Mouse (Mus musculus) limb, embryonic 13.5 days (tissue): Measurements from ENCODE around the gene Sohlh2. TPM values are rescaled to one million over a fixed set of nuclear protein-coding genes. Genes with fewer than 3 reads are reported as not detected.
A peak's percentile ranks its signal among the peaks of the same experiment; 100 is the strongest.

Source experiments
- ATAC-seq: fragments of 200-750 bp; cut with Nextera tagmentation; 2 replicates; pipeline ENCODE4 v1.8.0; 2017; ENCODE audit warnings: low read depth, moderate number of reproducible peaks, moderate TSS enrichment; ENCODE audit not compliant: low FRiP score
- H3K27ac ChIP-seq: fragments of 300-500 bp; sonication (generic); 2 replicates; pipeline ENCODE4 v1.5.1; 2015; ENCODE audit warnings: inconsistent platforms, mild to moderate bottlenecking, moderate library complexity
- H3K27me3 ChIP-seq: fragments of 300-500 bp; sonication (generic); 2 replicates; pipeline ENCODE4 v1.6.1; 2015; ENCODE audit warnings: mild to moderate bottlenecking, inconsistent platforms
- H3K36me3 ChIP-seq: fragments of 300-500 bp; sonication (generic); 2 replicates; pipeline ENCODE4 v1.6.1; 2015; ENCODE audit warnings: inconsistent platforms, mild to moderate bottlenecking, moderate library complexity
- H3K4me1 ChIP-seq: fragments of 300-500 bp; sonication (generic); 2 replicates; pipeline ENCODE4 v1.6.1; 2015; ENCODE audit warnings: inconsistent platforms
- H3K4me2 ChIP-seq: fragments of 300-500 bp; sonication (generic); replicated peaks from 2 replicates; pipeline ENCODE4 v1.6.1; 2015; ENCODE audit warnings: inconsistent platforms, mild to moderate bottlenecking, moderate library complexity
- H3K4me3 ChIP-seq: fragments of 300-500 bp; sonication (generic); 2 replicates; pipeline ENCODE4 v1.5.1; 2015; ENCODE audit warnings: moderate library complexity, mild to moderate bottlenecking, inconsistent platforms
- H3K9ac ChIP-seq: fragments of 300-500 bp; sonication (generic); 2 replicates; pipeline ENCODE4 v1.6.1; 2015; ENCODE audit warnings: mild to moderate bottlenecking, inconsistent platforms
- H3K9me3 ChIP-seq: fragments of 300-500 bp; sonication (generic); 2 replicates; pipeline ENCODE4 v1.6.1; 2016; ENCODE audit warnings: inconsistent platforms
- WGBS: fragments of 180-500 bp; shearing (Covaris S2); methylation state at CpG from one replicate; pipeline ENCODE4 v1.1.7; 2015; 5-methylcytosine and 5-hydroxymethylcytosine counted together
- polyA plus RNA-seq: library from polyadenylated mRNA; unstranded; fragments of >200 nt; fragmentation: Nextera tagmentation; extraction: Ambion mirVana; gene quantifications from 2 replicates; pipeline ENCODE4 v1.2.1, GENCODE M21; 2015

Sohlh2 gene
- polyA plus RNA-seq, 1 experiment from 2014 or later: not detected

GRCm38 (mm10) chr3:55212254-55212653 is 30.4 kb downstream of the Sohlh2 start:
- no peak for ATAC-seq
- no peak overlapping the region for H3K4me3 ChIP-seq

GRCm38 (mm10) chr3:55213785-55214184 is 32.0 kb downstream of the Sohlh2 start:
- ATAC-seq: no peak
- peak overlapping the region; percentile 59 for H3K27ac ChIP-seq
- WGBS: 44% methylated on average over 4 of the region's 4 CpGs
- no peak overlapping the region for H3K9ac ChIP-seq
- H3K27me3 ChIP-seq: no peaks in the 10 kb centered on the region
- H3K4me2 ChIP-seq: no peak overlapping the region
- no peaks in the 10 kb centered on the region for H3K9me3 ChIP-seq
- no peak overlapping the region for H3K4me3 ChIP-seq
- peaks cover 13% of the 10 kb centered on the region; the same call in 1 of the 2 replicates for H3K4me1 ChIP-seq
- no peaks in the 10 kb centered on the region for H3K36me3 ChIP-seq

More at GRCm38 (mm10) chr3:55212254-55212653, 30.4 kb downstream of the Sohlh2 start:
- H3K9me3 ChIP-seq: no peaks in the 10 kb centered on the region
- no peak overlapping the region for H3K9ac ChIP-seq
- no peaks in the 10 kb centered on the region for H3K27me3 ChIP-seq
- 40% methylated on average over 2 of the region's 2 CpGs for WGBS
- no peak overlapping the region for H3K4me2 ChIP-seq
- peaks cover 13% of the 10 kb centered on the region; the same call in 1 of the 2 replicates for H3K4me1 ChIP-seq
- no peak overlapping the region for H3K27ac ChIP-seq
- H3K36me3 ChIP-seq: no peaks in the 10 kb centered on the region

- no peak overlapping the region for H3K9ac ChIP-seq
- 75% methylated on average over 6 of the region's 6 CpGs for WGBS
- no peaks in the 10 kb centered on the region for H3K27me3 ChIP-seq
- no peaks in the 10 kb centered on the region for H3K9me3 ChIP-seq
- H3K4me3 ChIP-seq: no peak overlapping the region
- H3K4me2 ChIP-seq: no peak overlapping the region
- H3K36me3 ChIP-seq: no peaks in the 10 kb centered on the region
- peaks cover 13% of the 10 kb centered on the region; the same call in 1 of the 2 replicates for H3K4me1 ChIP-seq
- no peak for ATAC-seq
- H3K27ac ChIP-seq: peak overlapping the region; percentile 59
Observed at GRCm38 (mm10) chr3:55214413-55214812, 32.6 kb downstream of the Sohlh2 start.

- WGBS: 77% methylated on average over 2 of the region's 2 CpGs
- Histone ChIP-seq H3K9ac (no peak overlapping the region), H3K36me3 (no peaks in the 10 kb centered on the region), H3K4me1 (peaks cover 7% of the 10 kb centered on the region; the same call in 1 of the 2 replicates), H3K27ac (no peak overlapping the region), H3K27me3 (peaks cover 8% of the 10 kb centered on the region; the same call in 1 of the 2 replicates), H3K4me2 (no peak overlapping the region), H3K9me3 (0 out of 2 replicates have a peak, but pooled peaks cover 6% of the 10 kb centered on the region), H3K4me3 (no peak overlapping the region)
- no peak for ATAC-seq
Observed at GRCm38 (mm10) chr3:55222502-55222901, 40.7 kb downstream of the Sohlh2 start.

- Histone ChIP-seq H3K27me3 (peaks cover 8% of the 10 kb centered on the region; the same call in 1 of the 2 replicates), H3K27ac (no peak overlapping the region), H3K36me3 (no peaks in the 10 kb centered on the region), H3K9me3 (0 out of 2 replicates have a peak, but pooled peaks cover 6% of the 10 kb centered on the region), H3K9ac (no peak overlapping the region), H3K4me2 (no peak overlapping the region), H3K4me1 (peaks cover 7% of the 10 kb centered on the region; the same call in 1 of the 2 replicates), H3K4me3 (no peak overlapping the region)
- no peak for ATAC-seq
- WGBS: 65% methylated on average over 3 of the region's 3 CpGs
Observed at GRCm38 (mm10) chr3:55223862-55224261, 42.0 kb downstream of the Sohlh2 start.

- H3K27me3 ChIP-seq: peaks cover 8% of the 10 kb centered on the region; the same call in 1 of the 2 replicates
- no peaks in the 10 kb centered on the region for H3K36me3 ChIP-seq
- no peak overlapping the region for H3K4me3 ChIP-seq
- H3K27ac ChIP-seq: no peak overlapping the region
- H3K4me1 ChIP-seq: peaks cover 7% of the 10 kb centered on the region; the same call in 1 of the 2 replicates
- 0 out of 2 replicates have a peak, but pooled peaks cover 6% of the 10 kb centered on the region for H3K9me3 ChIP-seq
- H3K9ac ChIP-seq: no peak overlapping the region
- H3K4me2 ChIP-seq: peak overlapping the region; percentile 38
- peak; percentile 89 for ATAC-seq
- 24% methylated on average over 17 of the region's 18 CpGs for WGBS
Observed at GRCm38 (mm10) chr3:55226501-55227213, 44.8 kb downstream of the Sohlh2 start.

GRCm38 (mm10) chr3:55227214-55227581 is 45.4 kb downstream of the Sohlh2 start:
- ATAC-seq: 0 out of 2 replicates have a peak, but pooled peaks have one; percentile 29

GRCm38 (mm10) chr3:55241730-55242421 is 60.0 kb downstream of the Sohlh2 start, which contains the start of gene Dclk1:
TSS of gene Dclk1 (plus strand) at chr3:55242364.
- WGBS: 38% methylated on average over 10 of the region's 10 CpGs
- peak within 1 kb of the TSS; percentile 87 for H3K4me2 ChIP-seq
- peak within 1 kb of the TSS; percentile 88 for H3K9ac ChIP-seq
- ATAC-seq: no peak
- H3K27ac ChIP-seq: peak within 1 kb of the TSS; percentile 59; the same call in 1 of the 2 replicates
- H3K36me3 ChIP-seq: no peaks in the 10 kb centered on the region
- peaks cover 21% of the 10 kb centered on the region for H3K4me1 ChIP-seq
- peak within 1 kb of the TSS; percentile 75 for H3K4me3 ChIP-seq
- H3K9me3 ChIP-seq: no peaks in the 10 kb centered on the region
- no peaks in the 10 kb centered on the region for H3K27me3 ChIP-seq

More at GRCm38 (mm10) chr3:55227214-55227581, 45.4 kb downstream of the Sohlh2 start:
- H3K9me3 ChIP-seq: 0 out of 2 replicates have a peak, but pooled peaks cover 5% of the 10 kb centered on the region
- H3K27ac ChIP-seq: no peak overlapping the region
- no peaks in the 10 kb centered on the region for H3K36me3 ChIP-seq
- H3K4me1 ChIP-seq: peaks cover 7% of the 10 kb centered on the region; the same call in 1 of the 2 replicates
- H3K4me2 ChIP-seq: peak overlapping the region; percentile 38
- H3K9ac ChIP-seq: no peak overlapping the region
- H3K27me3 ChIP-seq: peaks cover 8% of the 10 kb centered on the region; the same call in 1 of the 2 replicates
- no peak overlapping the region for H3K4me3 ChIP-seq
- WGBS: 32% methylated on average over 4 of the region's 4 CpGs

- Histone ChIP-seq H3K9ac (peak overlapping the region; percentile 88), H3K27ac (peak overlapping the region; percentile 59; the same call in 1 of the 2 replicates), H3K36me3 (peaks cover 6% of the 10 kb centered on the region; the same call in 1 of the 2 replicates), H3K9me3 (no peaks in the 10 kb centered on the region), H3K4me3 (peak overlapping the region; percentile 75), H3K4me2 (peak overlapping the region; percentile 87), H3K27me3 (no peaks in the 10 kb centered on the region), H3K4me1 (peaks cover 18% of the 10 kb centered on the region)
- under 1% methylated on average over 43 of the region's 45 CpGs for WGBS
- peak; percentile 93 for ATAC-seq
Observed at GRCm38 (mm10) chr3:55242422-55243055, 60.7 kb downstream of the Sohlh2 start.

- Histone ChIP-seq H3K36me3 (peaks cover 11% of the 10 kb centered on the region; the same call in 1 of the 2 replicates), H3K9ac (peak overlapping the region; percentile 88), H3K4me2 (peak overlapping the region; percentile 87), H3K4me3 (peak overlapping the region; percentile 75), H3K9me3 (no peaks in the 10 kb centered on the region), H3K27ac (peak overlapping the region; percentile 59; the same call in 1 of the 2 replicates), H3K4me1 (peaks cover 18% of the 10 kb centered on the region), H3K27me3 (no peaks in the 10 kb centered on the region)
- ATAC-seq: peak; percentile 18; the same call in 1 of the 2 replicates
- 2% methylated on average over 8 of the region's 8 CpGs for WGBS
Observed at GRCm38 (mm10) chr3:55243056-55243471, 61.2 kb downstream of the Sohlh2 start.

- H3K4me3 ChIP-seq: peak overlapping the region; percentile 75
- WGBS: 36% methylated on average over 6 of the region's 6 CpGs
- H3K27ac ChIP-seq: no peak overlapping the region
- peaks cover 22% of the 10 kb centered on the region for H3K4me1 ChIP-seq
- no peak for ATAC-seq
- no peaks in the 10 kb centered on the region for H3K9me3 ChIP-seq
- H3K4me2 ChIP-seq: peak overlapping the region; percentile 87
- peaks cover 17% of the 10 kb centered on the region; the same call in 1 of the 2 replicates for H3K36me3 ChIP-seq
- no peaks in the 10 kb centered on the region for H3K27me3 ChIP-seq
- no peak overlapping the region for H3K9ac ChIP-seq
Observed at GRCm38 (mm10) chr3:55244087-55244486, 62.3 kb downstream of the Sohlh2 start.
